ENCODE assay signal across 8 mouse cellular contexts in genomic region chr12:55388478-55388877, GRCm38 (mm10). TPM values are rescaled to one million over a fixed set of nuclear protein-coding genes. Genes with fewer than 3 reads are reported as not detected.
DNase-seq lines count a peak whose midpoint lies in the region; ATAC-seq and TF ChIP-seq lines count a peak whose summit lies in the region.

No protein-coding gene starts in this region.

- 73% methylated on average over 6 of the region's 6 CpGs for WGBS in intestine, embryonic 16.5 days
- WGBS in lung, postnatal 0 days: 68% methylated on average over 6 of the region's 6 CpGs

- H3K36me3 ChIP-seq in intestine, embryonic 16.5 days (ENCODE audit: control insufficient read depth, insufficient read depth, low read length): no peaks in the 10 kb centered on the region
- no peaks in the 10 kb centered on the region for H3K36me3 ChIP-seq in lung, postnatal 0 days (ENCODE audit: insufficient read depth, low read length)
- H3K36me3 ChIP-seq in splenic B cell, adult 2 months (ENCODE audit: control insufficient read depth, insufficient read depth, low read length, poor library complexity, severe bottlenecking): no peaks in the 10 kb centered on the region

- intact Hi-C loops in heart, postnatal 25 days (cut with DNase I): no loop called here

- no peak overlapping the region for H3K4me2 ChIP-seq in intestine, embryonic 16.5 days (ENCODE audit: low read depth, low read length)
- H3K4me2 ChIP-seq in lung, postnatal 0 days (replicated peaks; ENCODE audit: low read depth, low read length): no peak overlapping the region

- no peak for TF ChIP-seq EP300 in lung, postnatal 0 days (IDR thresholded peaks at IDR 0.05)

- DNase-seq in heart, adult 9 months (ENCODE audit: low spot score in 2 of 2): peak; percentile 19 to 38
- no peak for DNase-seq in heart, postnatal 25 days (ENCODE audit: low spot score)
- peak; percentile 91 for DNase-seq in CD4-positive, CD25-positive, alpha-beta regulatory T cell, adult 2 months (ENCODE audit: low read depth, low spot score)
- DNase-seq in brain, embryonic 14.5 days (ENCODE audit: low read depth): peak; percentile 40
- peak; percentile 72 for DNase-seq in lung, postnatal 0 days (ENCODE audit: low spot score)
- DNase-seq in splenic B cell, adult 2 months (ENCODE audit: low read depth, low spot score): peak; percentile 88
- DNase-seq in Muller cell, postnatal 12 days (ENCODE audit: inconsistent ontology term): no peak

- no peak for TF ChIP-seq POLR2A in brain, embryonic 14.5 days (IDR thresholded peaks at IDR 0.05; ENCODE audit: borderline replicate concordance, extremely low read depth, insufficient read depth, insufficient read length, poor library complexity, severe bottlenecking)

- peak; percentile 56; the same call in 1 of the 2 replicates for ATAC-seq in intestine, embryonic 16.5 days
- ATAC-seq in lung, postnatal 0 days: peak; percentile 43; the same call in 1 of the 2 replicates

- peak; percentile 27; the same call in 1 of the 2 replicates for TF ChIP-seq CTCF in brain, embryonic 14.5 days (IDR thresholded peaks at IDR 0.05; ENCODE audit: borderline replicate concordance, extremely low read depth, insufficient read depth, insufficient read length)
- peak; percentile 61 for TF ChIP-seq CTCF in lung, postnatal 0 days (IDR thresholded peaks at IDR 0.05)

- H3K27ac ChIP-seq in intestine, embryonic 16.5 days (ENCODE audit: low read length): no peak overlapping the region
- no peak overlapping the region for H3K27ac ChIP-seq in lung, postnatal 0 days (ENCODE audit: low read length)

- no peak overlapping the region for H3K4me3 ChIP-seq in intestine, embryonic 16.5 days (ENCODE audit: low read length)
- H3K4me3 ChIP-seq in lung, postnatal 0 days (ENCODE audit: low read depth, low read length): no peak overlapping the region

- H3K9me3 ChIP-seq in intestine, embryonic 16.5 days (ENCODE audit: control insufficient read depth, low read length): no peaks in the 10 kb centered on the region
- no peaks in the 10 kb centered on the region for H3K9me3 ChIP-seq in lung, postnatal 0 days (ENCODE audit: low read length)

- no peaks in the 10 kb centered on the region for H3K27me3 ChIP-seq in intestine, embryonic 16.5 days (replicated peaks; ENCODE audit: control insufficient read depth, insufficient read depth, low read length)
- H3K27me3 ChIP-seq in lung, postnatal 0 days (replicated peaks; ENCODE audit: insufficient read depth, low read length): no peaks in the 10 kb centered on the region
- no peaks in the 10 kb centered on the region for H3K27me3 ChIP-seq in splenic B cell, adult 2 months (ENCODE audit: control insufficient read depth, insufficient read depth, low read length, poor library complexity, severe bottlenecking)

- H3K9ac ChIP-seq in intestine, embryonic 16.5 days (ENCODE audit: low read depth, low read length): no peak overlapping the region
- no peak overlapping the region for H3K9ac ChIP-seq in lung, postnatal 0 days (replicated peaks; ENCODE audit: low read depth)

- 0 out of 2 replicates have a peak, but pooled peaks cover 4% of the 10 kb centered on the region for H3K4me1 ChIP-seq in intestine, embryonic 16.5 days (ENCODE audit: control insufficient read depth, insufficient read depth, low read length)
- H3K4me1 ChIP-seq in lung, postnatal 0 days (ENCODE audit: insufficient read depth, low read depth, low read length): peaks cover 7% of the 10 kb centered on the region; the same call in 1 of the 2 replicates

RNA-seq across cellular contexts. Expression of gene Psma6, which starts 4.5 kb away (rescaled TPM):
- 100 to 1,000 TPM; 150 to 157 TPM for total RNA-seq in heart, postnatal 25 days (2021)
- 162 and 181 TPM in 2 replicates for polyA plus RNA-seq in brain, embryonic 14.5 days (2012; rRNA removed)
- polyA plus RNA-seq in intestine, embryonic 16.5 days (2015; fragmentation: Nextera tagmentation; extraction: Ambion mirVana): 375 and 407 TPM in 2 replicates
- polyA plus RNA-seq in lung, postnatal 0 days (2015; fragmentation: Nextera tagmentation; extraction: Ambion mirVana): 281 and 292 TPM in 2 replicates

Comparison
In these comparisons a context has a peak if more than half of its experiments do, and no peak if none do; other contexts are left out.
1. DNase-seq: peak in heart, adult 9 months (2 of 2), CD4-positive, CD25-positive, alpha-beta regulatory T cell, adult 2 months (single experiment), brain, embryonic 14.5 days (single experiment), lung, postnatal 0 days (single experiment) and splenic B cell, adult 2 months (single experiment); none in heart, postnatal 25 days (single experiment) and Muller cell, postnatal 12 days (single experiment).